Mouse (Mus musculus): ENCODE data around the gene Sestd1. TPM values are rescaled to one million over a fixed set of nuclear protein-coding genes. Genes with fewer than 3 reads are reported as not detected.

Sestd1 gene
- total and polyA plus RNA-seq, 2 experiments from 2014 or later: 28.1 to 59.9 TPM

- DNase-seq: no peak
- TF ChIP-seq CTCF (IDR thresholded peaks at IDR 0.05; ENCODE audit: low read depth): no peak
- 82% methylated on average over 2 of the region's 2 CpGs for WGBS
Measured at GRCm38 (mm10) chr2:77146968-77147367, 133.4 kb downstream of the Sestd1 start.

DNA sequence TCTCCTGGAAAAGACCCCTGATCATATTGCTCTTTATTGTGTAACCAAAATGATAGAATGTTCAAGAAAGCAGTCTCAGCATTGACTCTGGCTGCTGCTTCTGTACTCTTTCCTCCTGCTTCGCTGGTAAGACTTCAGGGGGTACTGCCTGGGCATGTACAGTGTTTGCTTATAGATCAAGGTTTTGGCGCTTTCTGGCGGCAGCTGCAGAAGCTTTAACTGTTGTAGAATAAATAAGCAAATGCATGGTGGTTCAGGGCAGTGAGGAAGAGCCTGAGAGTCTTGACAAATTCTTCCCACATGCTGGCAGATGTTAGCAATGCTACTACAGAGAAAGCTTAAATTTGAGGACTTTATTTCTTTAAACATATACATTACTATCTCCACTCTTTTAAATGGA is 134.1 kb downstream of the Sestd1 start:
- 85% methylated on average over 3 of the region's 3 CpGs for whole genome bisulfite sequencing
- Histone ChIP-seq H3K36me3 (ENCODE audit: insufficient read depth) (no peaks in the 10 kb centered on the region), H3K9me3 (ENCODE audit: low read length) (no peaks in the 10 kb centered on the region), H3K4me3 (ENCODE audit: low read depth, low read length) (no peak overlapping the region), H3K27ac (ENCODE audit: low read depth, low read length) (no peak overlapping the region), H3K9ac (no peak overlapping the region), H3K4me2 (ENCODE audit: low read depth) (no peak overlapping the region), H3K27me3 (ENCODE audit: insufficient read depth, low read length) (no peaks in the 10 kb centered on the region), H3K4me1 (ENCODE audit: insufficient read depth) (peaks cover 10% of the 10 kb centered on the region; the same call in 1 of the 2 replicates)
- ATAC-seq: no peak
- no peak for DNase-seq
- TF ChIP-seq CTCF (IDR thresholded peaks at IDR 0.05; ENCODE audit: low read depth): no peak

More at GRCm38 (mm10) chr2:77146968-77147367, 133.4 kb downstream of the Sestd1 start:
- ATAC-seq: no peak
- H3K27me3 ChIP-seq (ENCODE audit: insufficient read depth, low read length): no peaks in the 10 kb centered on the region
- no peak overlapping the region for H3K9ac ChIP-seq
- peaks cover 10% of the 10 kb centered on the region; the same call in 1 of the 2 replicates for H3K4me1 ChIP-seq (ENCODE audit: insufficient read depth)
- no peak overlapping the region for H3K27ac ChIP-seq (ENCODE audit: low read depth, low read length)
- no peaks in the 10 kb centered on the region for H3K36me3 ChIP-seq (ENCODE audit: insufficient read depth)
- H3K9me3 ChIP-seq (ENCODE audit: low read length): no peaks in the 10 kb centered on the region
- no peak overlapping the region for H3K4me3 ChIP-seq (ENCODE audit: low read depth, low read length)
- no peak overlapping the region for H3K4me2 ChIP-seq (ENCODE audit: low read depth)

GRCm38 (mm10) chr2:77143536-77143935 is 136.9 kb downstream of the Sestd1 start:
- 61% methylated on average over 6 of the region's 6 CpGs for WGBS
- Histone ChIP-seq H3K27ac (ENCODE audit: low read depth, low read length) (no peak overlapping the region), H3K9ac (no peak overlapping the region), H3K4me1 (ENCODE audit: insufficient read depth) (no peaks in the 10 kb centered on the region), H3K4me3 (ENCODE audit: low read depth, low read length) (no peak overlapping the region), H3K4me2 (ENCODE audit: low read depth) (no peak overlapping the region), H3K9me3 (ENCODE audit: low read length) (no peaks in the 10 kb centered on the region), H3K27me3 (ENCODE audit: insufficient read depth, low read length) (no peaks in the 10 kb centered on the region), H3K36me3 (ENCODE audit: insufficient read depth) (no peaks in the 10 kb centered on the region)
- no peak for ATAC-seq
- DNase-seq: no peak
- TF ChIP-seq CTCF (IDR thresholded peaks at IDR 0.05; ENCODE audit: low read depth): no peak

DNA sequence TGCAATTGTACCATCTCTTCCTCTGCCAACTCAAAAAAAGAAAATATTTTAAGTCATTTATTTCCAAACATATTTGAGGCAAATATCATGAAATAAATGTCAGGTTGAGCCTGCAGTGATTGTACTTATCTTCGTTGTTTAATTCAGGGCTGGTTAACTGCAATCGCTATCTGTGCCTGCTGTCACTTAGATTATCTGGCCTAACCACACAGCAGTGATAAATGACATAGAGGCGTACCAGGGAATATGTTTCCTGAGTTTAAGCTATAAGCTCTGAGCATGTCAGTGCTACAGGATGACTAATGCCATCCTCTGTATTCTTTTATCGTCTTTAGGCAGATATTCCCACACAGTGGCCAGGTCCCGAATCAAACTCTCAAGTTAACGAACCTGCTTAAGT is 141.5 kb downstream of the Sestd1 start:
- Histone ChIP-seq H3K4me2 (ENCODE audit: low read depth) (no peak overlapping the region), H3K9me3 (ENCODE audit: low read length) (no peaks in the 10 kb centered on the region), H3K9ac (no peak overlapping the region), H3K4me3 (ENCODE audit: low read depth, low read length) (no peak overlapping the region), H3K27me3 (ENCODE audit: insufficient read depth, low read length) (no peaks in the 10 kb centered on the region), H3K27ac (ENCODE audit: low read depth, low read length) (no peak overlapping the region), H3K36me3 (ENCODE audit: insufficient read depth) (no peaks in the 10 kb centered on the region), H3K4me1 (ENCODE audit: insufficient read depth) (no peaks in the 10 kb centered on the region)
- TF ChIP-seq CTCF (IDR thresholded peaks at IDR 0.05; ENCODE audit: low read depth): no peak
- DNase-seq (no peak), ATAC-seq (no peak)
- 82% methylated on average over 6 of the region's 6 CpGs for WGBS

GRCm38 (mm10) chr2:77134906-77135305 is 145.5 kb downstream of the Sestd1 start:
- Histone ChIP-seq H3K4me3 (ENCODE audit: low read depth, low read length) (no peak overlapping the region), H3K27me3 (ENCODE audit: insufficient read depth, low read length) (no peaks in the 10 kb centered on the region), H3K27ac (ENCODE audit: low read depth, low read length) (no peak overlapping the region), H3K36me3 (ENCODE audit: insufficient read depth) (no peaks in the 10 kb centered on the region), H3K9ac (no peak overlapping the region), H3K4me1 (ENCODE audit: insufficient read depth) (no peaks in the 10 kb centered on the region), H3K9me3 (ENCODE audit: low read length) (no peaks in the 10 kb centered on the region), H3K4me2 (ENCODE audit: low read depth) (no peak overlapping the region)
- TF ChIP-seq CTCF (IDR thresholded peaks at IDR 0.05; ENCODE audit: low read depth): no peak
- ATAC-seq: no peak
- DNase-seq: no peak
- WGBS: 68% methylated on average over 1 of the region's 1 CpGs

GRCm38 (mm10) chr2:77133407-77133806 is 147.0 kb downstream of the Sestd1 start:
- DNase-seq (no peak), ATAC-seq (no peak)
- Histone ChIP-seq H3K9ac (no peak overlapping the region), H3K36me3 (ENCODE audit: insufficient read depth) (no peaks in the 10 kb centered on the region), H3K9me3 (ENCODE audit: low read length) (no peaks in the 10 kb centered on the region), H3K27ac (ENCODE audit: low read depth, low read length) (no peak overlapping the region), H3K4me2 (ENCODE audit: low read depth) (no peak overlapping the region), H3K4me1 (ENCODE audit: insufficient read depth) (no peaks in the 10 kb centered on the region), H3K4me3 (ENCODE audit: low read depth, low read length) (no peak overlapping the region), H3K27me3 (ENCODE audit: insufficient read depth, low read length) (no peaks in the 10 kb centered on the region)
- no peak for TF ChIP-seq CTCF (IDR thresholded peaks at IDR 0.05; ENCODE audit: low read depth)
- WGBS: 92% methylated on average over 1 of the region's 1 CpGs

Other genes with a start within 250 kb of the Sestd1 start
- 11.3 and 18.6 TPM in 2 replicates for gene Ccdc141, start 110.0 kb downstream of the Sestd1 start, total RNA-seq (2014; rRNA removed)
- gene Ccdc141, start 110.0 kb downstream of the Sestd1 start, polyA plus RNA-seq (2015; fragmentation: Nextera tagmentation; extraction: Ambion mirVana): 5.0 and 7.3 TPM in 2 replicates